Mouse (Mus musculus) kidney, embryonic 16.5 days (tissue): ENCODE data around the gene Best2. TPM values are rescaled to one million over a fixed set of nuclear protein-coding genes. Genes with fewer than 3 reads are reported as not detected.

Experiments
- ATAC-seq: fragments of 200-750 bp; cut with Nextera tagmentation; 2 replicates; pipeline ENCODE4 v1.8.0; 2017; ENCODE audit warnings: moderate TSS enrichment; ENCODE audit not compliant: low FRiP score, low TSS enrichment
- H3K27ac ChIP-seq: fragments of 300-500 bp; sonication (generic); 2 replicates; pipeline ENCODE4 v1.5.1; 2014; ENCODE audit warnings: low read length
- H3K27me3 ChIP-seq: fragments of 300-500 bp; sonication (generic); 2 replicates; pipeline ENCODE4 v1.6.1; 2014; ENCODE audit warnings: low read length, control low read depth, mixed read lengths; ENCODE audit not compliant: insufficient read depth
- H3K36me3 ChIP-seq: fragments of 300-500 bp; sonication (generic); 2 replicates; pipeline ENCODE4 v1.6.1; 2014; ENCODE audit warnings: low read length, control low read depth, mixed read lengths; ENCODE audit not compliant: insufficient read depth
- H3K4me1 ChIP-seq: fragments of 300-500 bp; sonication (generic); 2 replicates; pipeline ENCODE4 v1.6.1; 2014; ENCODE audit warnings: low read length, control low read depth, mixed read lengths; ENCODE audit not compliant: insufficient read depth
- H3K4me2 ChIP-seq: fragments of 300-500 bp; sonication (generic); replicated peaks from 2 replicates; pipeline ENCODE4 v1.6.1; 2014; ENCODE audit warnings: low read depth, low read length
- H3K4me3 ChIP-seq: fragments of 300-500 bp; sonication (generic); 2 replicates; pipeline ENCODE4 v1.5.1; 2014; ENCODE audit warnings: mild to moderate bottlenecking, low read length
- H3K9ac ChIP-seq: fragments of 300-500 bp; sonication (generic); replicated peaks from 2 replicates; pipeline ENCODE4 v1.6.1; 2014; ENCODE audit warnings: low read length
- H3K9me3 ChIP-seq: fragments of 300-500 bp; sonication (generic); 2 replicates; pipeline ENCODE4 v1.6.1; 2016; ENCODE audit warnings: low read length, control low read depth
- WGBS: fragments of 180-500 bp; shearing (Covaris S2); extraction: QIAGEN DNeasy Blood & Tissue Kit; methylation state at CpG from one replicate; pipeline ENCODE4 v1.1.7; 2014; 5-methylcytosine and 5-hydroxymethylcytosine counted together
- polyA plus RNA-seq: library from polyadenylated mRNA; unstranded; fragments of >200 nt; fragmentation: Nextera tagmentation; extraction: Ambion mirVana; gene quantifications from 2 replicates; pipeline ENCODE4 v1.2.1, GENCODE M21; 2015

The Best2 gene
- polyA plus RNA-seq, 1 experiment from 2014 or later, result not detected

DNA sequence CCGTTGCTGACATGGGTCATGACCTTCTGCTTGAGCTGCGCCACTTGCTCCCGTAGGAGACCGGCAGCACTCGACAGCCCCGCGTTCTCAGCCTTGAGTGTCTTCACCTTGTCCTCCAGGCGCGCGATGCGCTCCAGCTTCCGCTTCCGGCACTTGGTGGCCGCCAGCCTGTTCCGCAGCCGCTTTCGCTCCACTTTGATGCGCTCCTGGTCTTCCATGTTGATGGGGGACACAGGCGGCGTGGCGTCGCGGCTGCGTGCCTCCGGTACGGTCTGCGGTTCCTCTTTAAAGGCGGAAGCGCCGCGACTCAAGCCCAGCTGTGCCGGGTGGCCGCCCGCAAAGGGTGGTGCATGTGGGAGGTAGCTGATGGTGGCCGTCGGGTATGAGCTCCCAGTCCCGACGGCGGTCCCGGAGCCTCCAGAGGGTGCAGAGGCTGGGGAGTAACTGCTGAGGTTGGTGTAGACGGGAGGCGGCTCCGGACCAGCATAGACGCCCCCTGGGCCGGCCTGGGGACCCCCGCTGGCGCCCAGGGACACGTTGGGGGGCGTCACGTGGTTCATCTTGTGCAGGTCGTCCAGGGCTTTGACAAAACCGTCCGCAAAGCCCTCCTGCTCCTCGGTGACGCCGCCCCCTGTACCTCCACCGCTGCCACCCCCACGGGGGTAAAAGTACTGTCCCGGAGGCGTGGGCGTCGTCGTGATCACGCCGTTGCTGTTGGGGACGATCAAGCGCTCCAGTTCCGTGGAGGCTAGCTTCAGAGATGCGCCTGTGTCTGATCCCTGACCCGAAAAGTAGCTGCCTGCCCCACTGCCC is 36.7 kb downstream of the Best2 start:
- under 1% methylated on average over 69 of the region's 70 CpGs for WGBS
- peaks cover 76% of the 10 kb centered on the region for H3K4me1 ChIP-seq
- no peaks in the 10 kb centered on the region for H3K9me3 ChIP-seq
- H3K4me2 ChIP-seq, result peak overlapping the region; percentile 96
- peak overlapping the region; percentile 61 for H3K4me3 ChIP-seq
- H3K27ac ChIP-seq, result peak overlapping the region; percentile 87
- peaks cover 19% of the 10 kb centered on the region for H3K36me3 ChIP-seq
- no peak for ATAC-seq
- H3K9ac ChIP-seq, result peak overlapping the region; percentile 74
- no peaks in the 10 kb centered on the region for H3K27me3 ChIP-seq

DNA sequence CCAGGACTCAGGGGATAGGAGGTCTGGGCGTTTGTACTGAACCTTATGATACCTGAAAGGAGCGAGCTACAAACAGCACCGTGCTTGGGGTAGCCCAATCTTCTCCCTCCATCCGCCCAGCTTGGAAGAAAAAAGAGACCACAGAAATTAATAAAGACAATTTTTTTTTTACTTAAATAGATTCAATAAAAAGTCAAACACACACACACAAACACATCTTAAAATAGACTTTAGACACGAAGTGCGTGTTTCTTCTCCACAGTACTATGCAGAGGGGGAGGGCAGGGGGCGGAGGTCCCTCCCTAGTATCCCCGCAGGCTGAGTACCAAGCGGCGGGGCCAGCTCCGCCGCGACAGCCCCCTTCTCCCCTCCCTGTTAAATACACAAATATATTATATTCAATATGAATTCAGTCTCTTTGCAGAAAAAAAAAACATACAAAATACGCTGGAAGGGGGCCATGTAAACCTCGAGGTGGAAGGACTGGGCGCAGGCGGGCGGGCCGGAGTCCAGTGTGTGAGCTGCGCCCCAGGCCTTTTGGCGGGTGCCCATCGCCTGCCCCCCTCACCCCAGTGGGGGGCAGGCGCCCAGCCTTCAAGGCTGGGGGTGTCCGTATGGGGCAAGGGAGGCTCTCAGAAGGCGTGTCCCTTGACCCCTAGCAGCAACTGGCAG is 37.4 kb downstream of the Best2 start:
- Histone ChIP-seq H3K9ac (peak overlapping the region; percentile 74), H3K27me3 (no peaks in the 10 kb centered on the region), H3K36me3 (peaks cover 25% of the 10 kb centered on the region), H3K4me3 (peak overlapping the region; percentile 61), H3K27ac (peak overlapping the region; percentile 66), H3K4me1 (peaks cover 68% of the 10 kb centered on the region), H3K4me2 (peak overlapping the region; percentile 96), H3K9me3 (no peaks in the 10 kb centered on the region)
- 3% methylated on average over 25 of the region's 25 CpGs for WGBS
- ATAC-seq, result no peak

DNA sequence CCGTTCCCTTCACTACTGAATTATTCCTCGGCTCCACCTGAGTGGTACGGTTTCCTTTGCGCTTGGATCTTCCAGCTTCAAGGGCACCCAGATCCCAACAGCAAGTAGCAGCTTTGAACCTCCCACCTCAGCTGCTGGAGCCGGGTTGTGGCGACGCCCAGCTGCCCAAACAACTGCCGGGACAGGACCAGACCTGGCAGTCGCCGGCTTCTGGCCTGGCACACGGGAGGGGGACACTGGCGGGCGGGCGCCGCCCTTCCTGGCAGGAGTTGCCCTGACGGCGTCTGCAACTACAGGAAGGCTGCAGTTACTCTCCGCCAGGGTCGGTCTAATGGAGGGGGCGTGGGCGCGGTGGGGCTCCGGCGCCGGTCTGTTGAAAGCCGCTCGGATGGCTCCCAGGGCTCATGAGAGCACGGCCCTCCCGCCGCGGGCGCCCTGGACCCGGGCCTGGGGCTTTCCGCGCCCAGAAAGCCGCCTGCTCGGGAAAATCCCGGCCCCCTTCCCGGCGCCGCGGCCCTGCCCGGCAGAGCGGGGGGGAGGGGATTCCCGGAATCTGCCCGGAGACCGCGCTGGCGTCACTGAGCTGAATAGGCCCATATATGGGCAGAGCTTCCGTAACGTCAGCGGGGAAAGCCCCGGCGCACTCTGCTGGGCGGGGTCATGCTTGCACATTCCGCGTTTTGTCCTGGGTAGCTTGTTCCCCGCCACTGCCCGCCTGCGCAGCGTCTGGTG is 38.1 kb downstream of the Best2 start:
- no peaks in the 10 kb centered on the region for H3K9me3 ChIP-seq
- peaks cover 31% of the 10 kb centered on the region for H3K36me3 ChIP-seq
- H3K27me3 ChIP-seq, result no peaks in the 10 kb centered on the region
- peak overlapping the region; percentile 74 for H3K9ac ChIP-seq
- WGBS, result under 1% methylated on average over 61 of the region's 61 CpGs
- peaks cover 62% of the 10 kb centered on the region for H3K4me1 ChIP-seq
- ATAC-seq, result peak; percentile 74
- H3K4me2 ChIP-seq, result peak overlapping the region; percentile 96
- H3K27ac ChIP-seq, result peak overlapping the region; percentile 81
- H3K4me3 ChIP-seq, result peak overlapping the region; percentile 61

DNA sequence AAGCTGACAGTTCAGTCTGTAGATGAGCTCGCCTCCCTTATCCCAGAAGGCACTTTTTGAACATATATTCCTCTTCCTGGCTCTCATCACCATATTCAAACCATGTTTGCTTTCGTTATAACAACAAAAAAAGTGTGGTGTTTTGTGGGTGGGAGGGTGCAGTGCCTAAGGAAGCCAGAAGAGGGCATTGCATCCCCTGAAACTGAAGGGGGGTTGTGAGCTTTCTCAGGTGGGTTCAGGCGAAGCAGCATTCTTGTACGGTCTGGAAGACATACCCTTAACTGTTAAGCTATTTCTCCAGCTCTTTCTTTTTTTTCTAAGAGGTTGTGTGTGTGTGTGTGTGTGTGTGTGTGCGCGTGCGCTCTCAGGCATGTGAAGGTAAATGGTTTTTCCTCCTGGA is 38.9 kb downstream of the Best2 start:
- Histone ChIP-seq H3K27ac (peak overlapping the region; percentile 81; the same call in 1 of the 2 replicates), H3K36me3 (peaks cover 36% of the 10 kb centered on the region), H3K27me3 (no peaks in the 10 kb centered on the region), H3K4me2 (peak overlapping the region; percentile 96), H3K4me3 (peak overlapping the region; percentile 61), H3K9ac (no peak overlapping the region), H3K9me3 (no peaks in the 10 kb centered on the region), H3K4me1 (peaks cover 62% of the 10 kb centered on the region)
- WGBS, result 50% methylated on average over 7 of the region's 7 CpGs
- ATAC-seq, result no peak

DNA sequence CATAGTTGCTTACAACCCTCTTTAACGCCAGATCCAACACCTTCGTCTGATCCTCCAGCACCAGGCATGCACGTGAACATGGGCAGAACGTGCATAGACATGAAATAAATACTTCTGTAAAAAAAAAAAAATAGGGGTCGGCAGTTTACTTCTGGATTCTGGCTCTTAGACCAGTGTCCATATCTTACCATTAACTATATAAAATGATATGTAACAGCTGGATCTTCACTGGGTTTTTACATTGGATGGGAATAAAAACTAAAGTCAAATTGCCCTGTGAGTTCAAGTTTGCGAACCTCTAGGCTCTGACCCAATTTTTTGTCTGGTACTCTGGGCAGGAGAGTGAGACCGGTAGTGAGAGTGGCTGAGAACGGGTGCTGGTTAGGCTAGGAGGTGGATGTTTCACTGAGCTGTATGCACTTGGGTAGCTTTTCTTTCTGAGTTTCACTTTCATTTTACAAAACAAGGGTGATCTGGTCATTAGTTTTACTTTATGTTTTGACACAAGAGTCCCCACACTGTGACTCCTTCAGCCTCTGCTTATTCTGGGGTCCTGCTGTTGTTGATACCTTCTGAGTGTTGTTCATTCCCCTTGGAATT is 39.7 kb downstream of the Best2 start:
- Histone ChIP-seq H3K9me3 (no peaks in the 10 kb centered on the region), H3K9ac (0 out of 2 replicates have a peak overlapping the region, but pooled peaks have one; percentile 10), H3K4me2 (no peak overlapping the region), H3K27me3 (no peaks in the 10 kb centered on the region), H3K4me1 (peaks cover 58% of the 10 kb centered on the region), H3K27ac (no peak overlapping the region), H3K4me3 (no peak overlapping the region), H3K36me3 (peaks cover 36% of the 10 kb centered on the region)
- 82% methylated on average over 8 of the region's 8 CpGs for WGBS
- ATAC-seq, result no peak

DNA sequence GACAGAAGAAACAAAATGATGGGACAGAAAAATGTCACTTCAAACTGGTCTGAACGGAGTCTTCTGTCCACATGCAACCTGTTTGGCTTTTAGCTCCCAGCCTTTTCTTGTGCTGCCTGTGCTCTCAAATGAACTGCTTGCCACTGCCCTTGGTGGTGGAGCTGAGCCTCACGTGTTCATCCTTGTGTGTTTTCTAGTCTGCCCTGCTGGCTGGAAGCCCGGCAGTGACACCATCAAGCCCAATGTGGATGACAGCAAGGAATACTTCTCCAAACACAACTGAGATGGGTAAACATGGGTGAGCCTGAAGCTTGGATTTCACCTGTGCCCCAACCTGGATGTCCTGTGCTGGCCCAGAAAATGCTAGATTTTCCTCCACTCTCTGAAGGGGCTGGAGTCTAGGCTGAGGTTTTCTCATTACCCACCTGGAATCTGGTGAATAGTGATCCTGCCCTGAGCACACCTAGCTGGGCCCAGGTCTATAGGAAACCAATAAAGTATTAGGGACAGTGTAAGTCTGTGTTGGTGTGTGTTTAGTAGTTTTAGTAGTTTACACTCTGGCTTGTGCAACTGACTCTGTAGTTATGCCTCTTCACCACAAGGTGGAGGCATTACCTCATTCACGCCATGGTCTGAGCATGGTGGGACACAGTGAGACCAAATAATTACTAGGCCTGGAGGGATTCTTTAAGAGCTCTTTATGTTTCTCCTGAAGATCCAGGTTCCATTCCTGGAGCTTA is 40.4 kb downstream of the Best2 start:
- Histone ChIP-seq H3K4me3 (no peak overlapping the region), H3K9me3 (no peaks in the 10 kb centered on the region), H3K36me3 (peaks cover 36% of the 10 kb centered on the region), H3K9ac (0 out of 2 replicates have a peak overlapping the region, but pooled peaks have one; percentile 10), H3K27me3 (no peaks in the 10 kb centered on the region), H3K4me1 (peaks cover 51% of the 10 kb centered on the region), H3K4me2 (no peak overlapping the region), H3K27ac (0 out of 2 replicates have a peak overlapping the region, but pooled peaks have one; percentile 25)
- WGBS, result 67% methylated on average over 4 of the region's 4 CpGs
- ATAC-seq, result no peak

DNA sequence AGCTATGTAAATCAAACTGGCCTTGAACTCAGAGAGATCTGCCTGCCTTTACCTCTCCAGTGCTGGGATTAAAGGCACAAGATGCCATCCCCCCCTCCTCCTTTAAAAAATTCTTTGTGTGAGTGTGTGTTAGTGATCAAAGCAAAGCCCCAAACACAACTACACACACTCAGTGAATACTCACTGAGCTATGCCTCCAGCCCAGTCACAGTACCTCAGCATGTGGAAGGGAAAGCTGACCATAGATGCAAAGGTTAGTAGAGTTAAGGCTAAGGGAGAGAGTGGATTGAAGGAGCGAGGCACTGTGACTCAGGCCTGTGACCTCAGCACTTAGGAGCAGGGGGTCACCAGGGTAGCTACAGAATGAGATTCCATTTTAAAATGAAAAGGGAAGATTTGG is 41.3 kb downstream of the Best2 start:
- no peak overlapping the region for H3K27ac ChIP-seq
- no peak for ATAC-seq
- no peaks in the 10 kb centered on the region for H3K27me3 ChIP-seq
- no peak overlapping the region for H3K4me2 ChIP-seq
- no peak overlapping the region for H3K4me3 ChIP-seq
- peaks cover 52% of the 10 kb centered on the region for H3K4me1 ChIP-seq
- H3K9me3 ChIP-seq, result no peaks in the 10 kb centered on the region
- H3K9ac ChIP-seq, result no peak overlapping the region
- H3K36me3 ChIP-seq, result peaks cover 36% of the 10 kb centered on the region
- WGBS, result 88% methylated on average over 1 of the region's 1 CpGs

DNA sequence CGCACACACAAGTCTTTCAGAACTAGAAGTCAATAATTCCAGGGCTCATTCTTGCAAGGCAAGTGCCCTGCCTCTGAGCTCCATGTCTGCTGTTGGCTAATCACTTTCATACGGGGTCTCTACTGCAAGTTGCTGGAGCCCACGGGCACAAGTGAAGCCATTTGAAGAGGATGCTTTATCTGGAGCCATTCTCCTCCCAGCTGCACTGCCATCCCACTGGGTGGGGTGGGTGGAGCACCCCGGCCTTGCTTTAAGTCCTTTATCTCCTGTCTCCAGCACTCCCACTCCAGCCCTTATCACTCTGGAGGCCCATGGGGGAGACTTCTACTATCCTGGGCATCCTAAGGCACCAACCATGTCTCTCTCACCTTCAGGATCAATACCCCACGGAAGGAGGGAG is 43.4 kb downstream of the Best2 start:
- Histone ChIP-seq H3K27me3 (no peaks in the 10 kb centered on the region), H3K9ac (peak overlapping the region; percentile 75), H3K27ac (no peak overlapping the region), H3K9me3 (no peaks in the 10 kb centered on the region), H3K4me3 (peak overlapping the region; percentile 57), H3K36me3 (peaks cover 36% of the 10 kb centered on the region), H3K4me1 (peaks cover 41% of the 10 kb centered on the region), H3K4me2 (peak overlapping the region; percentile 82)
- no peak for ATAC-seq
- 72% methylated on average over 5 of the region's 5 CpGs for WGBS
